Mouse (Mus musculus) olfactory bulb, adult 2 months (tissue): Measurements from ENCODE around the gene Stxbp4. TPM values are rescaled to one million over a fixed set of nuclear protein-coding genes. Genes with fewer than 3 reads are reported as not detected.

ENCODE experiments used
- H3K27ac ChIP-seq: fragments of 200-500 bp; 2 replicates; pipeline ENCODE4 v1.5.1; 2012; ENCODE audit warnings: low read depth, low read length; ENCODE audit not compliant: insufficient read depth
- H3K4me1 ChIP-seq: fragments of 200-500 bp; 2 replicates; pipeline ENCODE4 v1.6.1; 2012; ENCODE audit warnings: low read length; ENCODE audit not compliant: control insufficient read depth, insufficient read depth
- H3K4me3 ChIP-seq: fragments of 200-500 bp; 2 replicates; pipeline ENCODE4 v1.5.1; 2012; ENCODE audit warnings: mild to moderate bottlenecking, low read depth, low read length, moderate library complexity; ENCODE audit not compliant: insufficient read depth
- CTCF ChIP-seq: fragments of 200-500 bp; IDR thresholded peaks from 2 replicates; pipeline ENCODE4 v1.5.1; 2012; ENCODE audit warnings: low read depth, mild to moderate bottlenecking, low read length, moderate library complexity; ENCODE audit not compliant: insufficient read depth
- POLR2A ChIP-seq: fragments of 200-500 bp; IDR thresholded peaks from 2 replicates; pipeline ENCODE4 v1.6.1; 2012; ENCODE audit warnings: mild to moderate bottlenecking, low read depth, low read length, moderate library complexity; ENCODE audit not compliant: insufficient read depth
- WGBS: fragments of 180-500 bp; shearing (Covaris S2); methylation state at CpG from one replicate; pipeline ENCODE4 v1.1.7; 2018; 5-methylcytosine and 5-hydroxymethylcytosine counted together
- polyA plus RNA-seq: library from polyadenylated mRNA; stranded (reverse); fragments of >200 nt; gene quantifications from 2 replicates; pipeline ENCODE4 v1.2.4, GENCODE M21; 2012; ENCODE audit warnings: low replicate concordance; ENCODE audit not compliant: missing spikeins, insufficient read depth, insufficient read length

The Stxbp4 gene
- polyA plus RNA-seq, 1 experiment: not detected

GRCm38 (mm10) chr11:90623477-90623876 is 14.4 kb downstream of the Stxbp4 start:
- Histone ChIP-seq H3K4me1 (no peaks in the 10 kb centered on the region), H3K4me3 (no peak overlapping the region), H3K27ac (no peak overlapping the region)
- TF ChIP-seq POLR2A (no peak), CTCF (no peak)
- WGBS: 43% methylated on average over 6 of the region's 6 CpGs

DNA sequence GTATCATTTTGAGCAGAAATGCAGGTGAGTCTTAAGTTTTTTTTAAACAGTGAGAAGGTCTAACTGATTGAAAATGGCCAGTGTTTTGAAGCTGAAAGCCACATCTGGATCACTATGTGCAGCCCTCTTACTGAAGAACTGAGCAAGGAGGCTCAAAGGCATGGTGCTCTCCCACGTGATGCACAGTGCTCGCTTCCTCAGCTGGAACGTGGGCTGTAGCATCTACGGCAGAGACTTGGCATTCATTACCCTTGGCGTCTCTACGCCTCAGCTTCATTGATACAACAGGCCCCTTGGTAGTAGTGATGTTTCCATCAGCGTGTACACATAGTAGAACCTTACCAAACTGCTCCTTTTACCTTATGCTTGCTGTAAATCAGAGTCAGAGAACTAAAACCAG is 15.4 kb downstream of the Stxbp4 start:
- 61% methylated on average over 7 of the region's 7 CpGs for WGBS
- no peak overlapping the region for H3K4me3 ChIP-seq
- TF ChIP-seq CTCF: no peak
- no peak for TF ChIP-seq POLR2A
- H3K4me1 ChIP-seq: no peaks in the 10 kb centered on the region
- no peak overlapping the region for H3K27ac ChIP-seq

- WGBS: 71% methylated on average over 12 of the region's 12 CpGs
- no peak overlapping the region for H3K4me3 ChIP-seq
- TF ChIP-seq CTCF (no peak), POLR2A (no peak)
- H3K27ac ChIP-seq: no peak overlapping the region
- H3K4me1 ChIP-seq: no peaks in the 10 kb centered on the region
These were observed 15.8 kb downstream of the Stxbp4 start for GRCm38 (mm10) chr11:90622044-90622443.

DNA sequence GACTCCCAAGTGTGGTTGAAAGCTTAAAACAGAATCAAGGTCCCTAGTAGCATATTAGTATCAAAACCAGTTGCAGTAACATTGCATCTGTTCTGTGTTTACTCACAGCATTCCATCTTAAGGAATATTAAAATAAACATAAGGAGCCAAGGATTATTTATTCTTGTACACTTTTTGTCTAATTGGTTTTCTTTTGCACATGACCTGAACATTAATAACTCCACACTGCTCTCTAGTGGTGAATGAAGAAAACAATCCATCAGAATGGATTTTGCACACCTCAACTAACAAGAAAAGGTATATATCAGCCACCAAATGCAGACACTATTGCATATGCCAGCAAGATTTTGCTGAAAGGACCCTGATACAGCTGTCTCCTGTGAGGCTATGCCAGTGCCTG is 21.5 kb downstream of the Stxbp4 start:
- H3K27ac ChIP-seq: no peak overlapping the region
- no peaks in the 10 kb centered on the region for H3K4me1 ChIP-seq
- no peak overlapping the region for H3K4me3 ChIP-seq
- TF ChIP-seq CTCF: no peak
- no peak for TF ChIP-seq POLR2A

DNA sequence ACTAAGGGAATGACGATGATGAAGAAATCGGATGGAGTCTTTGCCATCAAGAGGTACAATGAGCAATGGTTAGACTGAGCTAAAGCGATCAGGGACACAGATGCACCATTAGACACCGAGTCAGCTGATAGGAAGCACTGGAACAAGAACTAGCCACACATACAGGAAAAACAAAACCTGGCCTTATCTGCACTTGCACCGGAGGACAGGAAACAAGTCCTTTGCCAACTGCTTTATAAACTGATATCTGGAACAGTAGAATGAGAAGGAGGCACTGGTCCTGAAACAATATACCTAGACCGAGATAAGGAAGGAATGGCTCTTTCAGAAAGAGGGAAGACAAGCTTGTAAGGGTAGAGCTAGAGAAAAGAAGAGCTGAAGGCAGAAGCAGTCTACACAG is 23.1 kb downstream of the Stxbp4 start:
- WGBS: 90% methylated on average over 6 of the region's 6 CpGs
- no peaks in the 10 kb centered on the region for H3K4me1 ChIP-seq

GRCm38 (mm10) chr11:90612118-90612517 is 25.8 kb downstream of the Stxbp4 start:
- Histone ChIP-seq H3K27ac (no peak overlapping the region), H3K4me3 (no peak overlapping the region), H3K4me1 (no peaks in the 10 kb centered on the region)
- TF ChIP-seq POLR2A (no peak), CTCF (no peak)

More for the DNA sequence above, 23.1 kb downstream of the Stxbp4 start:
- TF ChIP-seq POLR2A (no peak), CTCF (no peak)
- Histone ChIP-seq H3K4me3 (no peak overlapping the region), H3K27ac (no peak overlapping the region)

- Histone ChIP-seq H3K27ac (no peak overlapping the region), H3K4me1 (no peaks in the 10 kb centered on the region), H3K4me3 (no peak overlapping the region)
- WGBS: 96% methylated on average over 2 of the region's 2 CpGs
- no peak for TF ChIP-seq POLR2A
- no peak for TF ChIP-seq CTCF
These were observed 34.8 kb downstream of the Stxbp4 start for GRCm38 (mm10) chr11:90603066-90603465.

GRCm38 (mm10) chr11:90595826-90596225 is 42.1 kb downstream of the Stxbp4 start:
- 63% methylated on average over 1 of the region's 1 CpGs for WGBS
- H3K27ac ChIP-seq: no peak overlapping the region
- H3K4me1 ChIP-seq: no peaks in the 10 kb centered on the region
- no peak overlapping the region for H3K4me3 ChIP-seq
- TF ChIP-seq POLR2A: no peak

- WGBS: 42% methylated on average over 1 of the region's 1 CpGs
- no peak overlapping the region for H3K27ac ChIP-seq
- no peaks in the 10 kb centered on the region for H3K4me1 ChIP-seq
- TF ChIP-seq POLR2A: no peak
- no peak for TF ChIP-seq CTCF
- H3K4me3 ChIP-seq: no peak overlapping the region
These were observed 46.9 kb downstream of the Stxbp4 start for GRCm38 (mm10) chr11:90590996-90591395.

DNA sequence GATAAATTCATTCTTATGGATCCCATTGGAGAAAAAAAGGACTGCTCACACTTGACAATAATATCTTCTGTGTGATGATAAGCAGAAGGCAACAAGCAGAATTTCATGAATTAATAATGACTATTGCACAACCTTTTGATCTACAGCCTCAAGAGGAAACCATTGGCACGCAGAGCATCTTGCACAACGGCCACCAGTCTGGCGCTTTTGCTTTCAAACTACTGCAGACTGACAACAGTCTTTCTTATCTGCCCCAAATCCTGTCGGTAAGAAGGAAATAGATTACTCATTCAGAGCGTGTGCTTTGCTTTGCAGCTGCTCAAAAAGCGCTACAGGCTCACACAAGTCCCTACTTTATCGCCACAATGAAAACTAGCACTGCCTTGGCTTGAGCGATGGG is 51.7 kb downstream of the Stxbp4 start:
- no peaks in the 10 kb centered on the region for H3K4me1 ChIP-seq
- H3K27ac ChIP-seq: no peak overlapping the region
- H3K4me3 ChIP-seq: no peak overlapping the region
- no peak for TF ChIP-seq POLR2A
- no peak for TF ChIP-seq CTCF
- WGBS: 82% methylated on average over 8 of the region's 8 CpGs
